Mouse (Mus musculus): ENCODE data around the gene Tlx2.

DNA sequence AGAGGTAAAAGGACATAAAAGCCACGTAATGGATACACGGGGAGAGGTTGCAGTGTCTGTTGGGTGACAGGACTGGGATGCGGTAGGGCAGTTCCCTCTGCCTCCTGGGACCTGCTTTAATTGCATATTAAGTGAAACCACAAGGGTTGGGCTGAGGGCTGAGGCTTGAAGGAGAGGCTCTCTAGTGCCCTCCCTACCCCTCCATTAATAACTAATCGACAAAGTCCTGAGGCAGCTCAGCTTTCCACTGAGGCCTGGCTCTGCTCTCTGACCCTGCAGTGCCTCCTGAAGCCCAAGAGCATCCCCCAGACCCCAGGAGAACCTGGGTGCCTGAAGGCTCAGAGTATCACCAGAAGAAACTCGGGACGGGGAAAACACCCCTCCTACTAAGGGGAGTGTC, 14.4 kb upstream of the Tlx2 start:
- TF ChIP-seq CTCF (IDR thresholded peaks at IDR 0.05; ENCODE audit: low read depth) (no peak), EP300 (IDR thresholded peaks at IDR 0.05; ENCODE audit: low read depth) (no peak)
